Mouse (Mus musculus) ZHBTc4 (cell line): ENCODE results near the gene Fam178b.
A peak's percentile ranks its signal among the peaks of the same experiment; 100 is the strongest.

Experiments used
- DNase-seq: peaks from one replicate; pipeline ENCODE4 v3.0.0-alpha.2; 2011; ENCODE audit warnings: low read depth, low spot score

The Fam178b gene

GRCm38 (mm10) chr1:36682620-36683355 is at the start of gene Fam178b:
Fam178b (minus strand) TSS chr1:36683183.
- peak; percentile 86 for DNase-seq

- DNase-seq = no peak
Observed at GRCm38 (mm10) chr1:36724057-36724431, 41.1 kb upstream of the Fam178b start.

- no peak for DNase-seq
Observed at GRCm38 (mm10) chr1:36723146-36724056, 40.4 kb upstream of the Fam178b start.

DNA sequence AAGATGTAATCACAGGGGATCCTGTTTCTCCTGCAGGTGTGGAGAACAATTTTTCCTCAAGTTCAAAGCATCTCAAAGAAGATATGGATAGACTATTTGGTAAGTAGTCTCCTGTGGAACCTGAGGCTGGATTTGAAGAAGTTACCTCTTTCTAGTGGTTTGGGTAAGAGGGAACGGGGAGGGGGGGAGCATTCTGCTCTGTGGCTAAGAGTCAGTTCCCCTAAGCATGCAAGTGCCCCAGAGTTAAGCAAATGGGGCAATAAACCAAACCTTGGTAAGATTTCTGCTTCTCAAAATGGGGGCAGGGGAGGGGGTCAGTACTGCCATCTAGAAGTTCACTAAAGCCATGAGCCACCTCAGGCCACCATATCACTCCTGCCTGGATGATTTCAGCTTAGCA is 35.8 kb upstream of the Fam178b start:
- no peak for DNase-seq

GRCm38 (mm10) chr1:36714311-36714710 is 31.3 kb upstream of the Fam178b start, which contains the start of gene Actr1b:
Actr1b (minus strand) TSS chr1:36714422.
- no peak for DNase-seq

- DNase-seq = no peak
Observed at GRCm38 (mm10) chr1:36711104-36711503, 28.1 kb upstream of the Fam178b start.

DNA sequence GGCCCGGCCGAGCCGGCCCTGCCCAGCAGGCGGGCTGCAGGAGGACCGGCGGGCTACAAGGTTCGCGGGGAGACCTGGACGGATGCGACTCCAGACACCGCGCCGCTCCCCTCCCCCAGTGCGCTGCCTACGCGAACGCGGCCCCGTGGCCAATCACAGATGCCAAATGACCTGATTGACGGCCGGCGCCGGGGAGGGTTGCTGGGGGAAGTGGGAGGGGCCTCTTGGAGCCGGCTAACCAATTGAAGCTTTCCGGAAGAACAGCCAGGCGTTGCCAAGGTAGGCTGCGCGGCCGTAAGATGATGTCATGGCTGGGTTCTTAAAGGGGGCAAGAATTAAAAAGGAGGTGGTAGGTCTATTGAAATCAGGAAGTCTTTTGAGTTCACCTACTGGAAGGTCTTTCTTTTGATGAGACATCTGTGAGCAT is 26.9 kb upstream of the Fam178b start, which contains the start of gene 4933424G06Rik:
Gene 4933424G06Rik (plus strand): TSS at position 296 of the 427 bp plus-strand sequence.
- DNase-seq = peak; percentile 99

- peak; percentile 64 for DNase-seq
Observed at GRCm38 (mm10) chr1:36709055-36709853, 26.3 kb upstream of the Fam178b start.

DNA sequence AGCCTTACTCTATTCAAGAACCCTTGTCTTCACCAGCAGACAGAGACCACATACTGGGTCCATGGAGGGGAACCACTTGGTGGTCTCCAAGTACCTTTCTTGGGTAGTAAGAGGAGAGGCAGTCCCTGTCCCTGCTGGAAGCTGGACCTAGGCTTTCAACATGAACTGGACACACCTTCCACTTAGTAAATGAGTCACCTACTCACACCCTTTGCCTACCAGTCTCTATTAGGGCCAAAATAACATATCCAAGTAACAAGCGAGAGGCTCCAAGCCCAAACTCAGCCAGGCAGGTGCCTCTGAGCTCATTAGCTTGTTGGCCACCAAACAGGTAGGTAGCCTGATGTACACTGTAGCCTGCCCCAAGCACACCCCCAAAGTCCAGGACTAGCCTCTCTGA is 25.6 kb upstream of the Fam178b start:
- DNase-seq = no peak

GRCm38 (mm10) chr1:36707797-36708196 is 24.8 kb upstream of the Fam178b start:
- DNase-seq = peak; percentile 89

GRCm38 (mm10) chr1:36707166-36707565 is 24.2 kb upstream of the Fam178b start:
- no peak for DNase-seq

GRCm38 (mm10) chr1:36697030-36697429 is 14.0 kb upstream of the Fam178b start:
- DNase-seq = no peak

GRCm38 (mm10) chr1:36696411-36696810 is 13.4 kb upstream of the Fam178b start:
- no peak for DNase-seq

DNA sequence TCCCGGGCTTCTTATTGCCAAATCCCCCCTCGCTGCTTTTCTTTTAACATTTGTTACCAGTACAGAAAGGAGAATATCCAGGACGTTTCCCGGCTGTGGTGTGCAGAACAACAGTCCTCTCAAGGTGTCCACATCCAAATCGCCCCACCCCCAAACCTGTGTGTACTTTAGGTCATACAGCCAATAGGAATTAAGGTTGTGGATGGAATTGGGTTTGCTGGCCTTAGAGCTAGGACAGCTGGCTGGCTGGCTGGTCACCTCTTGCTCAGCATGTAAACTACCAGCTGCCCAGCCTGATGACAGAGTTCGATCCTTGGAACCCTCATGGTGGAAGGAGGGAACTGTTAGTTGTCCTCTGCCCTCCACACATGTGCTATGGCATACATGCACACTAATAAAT is 11.9 kb upstream of the Fam178b start:
- DNase-seq = no peak

DNA sequence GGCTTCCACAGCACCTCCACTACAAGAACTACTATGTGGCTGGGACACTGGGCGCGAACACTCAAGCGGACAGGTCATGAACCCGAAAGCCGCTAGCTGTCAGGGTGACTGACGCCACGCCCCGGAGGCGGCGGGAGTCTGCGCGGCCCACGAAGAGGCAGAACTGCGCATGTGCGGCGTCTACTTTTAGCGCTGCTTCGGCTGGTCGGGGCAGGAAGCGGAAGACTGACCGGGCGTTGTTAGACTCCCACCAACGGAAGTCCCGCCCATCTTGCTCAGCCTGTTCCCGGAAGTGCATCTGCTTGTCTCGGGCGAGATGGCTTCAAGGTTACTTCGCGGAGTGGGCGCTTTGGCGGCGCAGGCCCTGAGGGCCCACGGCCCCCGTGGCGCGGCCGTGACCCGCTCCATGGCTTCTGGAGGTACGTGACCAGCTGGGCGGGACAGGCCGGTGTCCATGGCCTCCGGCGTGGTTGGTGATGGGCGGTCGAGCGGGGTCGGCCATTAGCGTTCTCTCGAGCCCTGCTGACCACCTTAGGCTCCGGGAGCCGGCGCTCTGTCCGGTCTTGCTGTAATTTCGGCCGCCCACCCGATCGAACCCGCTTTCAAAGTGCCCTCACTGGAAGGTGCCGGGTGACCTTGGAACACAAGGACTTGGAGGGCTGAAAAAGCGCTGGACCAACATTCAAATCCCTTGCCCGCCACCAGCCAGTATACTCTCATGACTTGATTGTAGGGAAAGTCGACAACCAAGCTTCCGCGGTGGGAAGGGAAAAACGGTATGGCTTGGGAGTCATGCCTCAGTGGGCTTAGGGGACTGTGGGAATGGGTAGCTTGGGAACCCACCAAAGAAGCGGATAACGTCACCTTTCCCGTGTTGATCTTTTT is 8.5 kb upstream of the Fam178b start, which contains the start of gene Cox5b:
Gene Cox5b (plus strand): TSS at position 179 of the 885 bp plus-strand sequence.
- peak; percentile 99 for DNase-seq

GRCm38 (mm10) chr1:36690671-36691235 is 7.8 kb upstream of the Fam178b start:
- DNase-seq = no peak

- DNase-seq = peak; percentile 92
Observed at GRCm38 (mm10) chr1:36683810-36684467, 956 bp upstream of the Fam178b start.

DNA sequence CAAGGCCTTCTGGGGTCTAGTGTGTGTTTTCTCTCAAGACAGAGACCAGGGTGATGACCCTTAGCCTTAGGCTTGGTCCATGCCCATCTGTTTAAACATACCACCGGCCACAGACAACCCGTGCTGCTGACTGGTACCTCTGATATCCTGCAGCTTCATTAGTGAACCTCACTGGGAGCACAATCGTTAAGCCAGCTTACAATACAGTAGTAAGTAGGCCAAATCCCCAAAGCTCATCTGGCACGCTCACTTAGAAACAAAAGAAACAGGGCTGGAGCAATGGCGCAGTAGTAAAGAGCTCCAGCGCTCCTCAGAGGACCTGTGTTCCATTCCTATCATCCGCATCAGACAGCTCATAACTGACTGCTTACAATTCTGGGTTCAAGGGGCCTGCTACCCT is 2.1 kb downstream of the Fam178b start:
- no peak for DNase-seq

- DNase-seq = no peak
Observed at GRCm38 (mm10) chr1:36674936-36675335, 8.0 kb downstream of the Fam178b start.
